Mouse (Mus musculus) liver, embryonic 14.5 days (tissue): ENCODE results near the gene Nfrkb. TPM values are rescaled to one million over a fixed set of nuclear protein-coding genes. Genes with fewer than 3 reads are reported as not detected.

Experiments used
- ATAC-seq: fragments of 200-750 bp; cut with Nextera tagmentation; 2 replicates; pipeline ENCODE4 v1.8.0; 2017; ENCODE audit warnings: moderate number of reproducible peaks, mild to moderate bottlenecking, moderate library complexity; ENCODE audit not compliant: insufficient read depth
- DNase-seq, 3 experiments: peaks; one replicate each; pipeline ENCODE4 v3.0.0-alpha.2; 2012 to 2013; ENCODE audit warnings: low read depth in 3 of 3, low spot score in 3 of 3
- H3K27ac ChIP-seq: fragments of 300-500 bp; sonication (generic); 2 replicates; pipeline ENCODE4 v1.5.1; 2014; ENCODE audit warnings: moderate library complexity, mild to moderate bottlenecking, control low read depth, inconsistent platforms
- H3K27me3 ChIP-seq: fragments of 300-500 bp; sonication (generic); 2 replicates; pipeline ENCODE4 v1.6.1; 2014; ENCODE audit warnings: mild to moderate bottlenecking, low read length, moderate library complexity; ENCODE audit not compliant: control insufficient read depth, insufficient read depth
- H3K36me3 ChIP-seq: fragments of 300-500 bp; sonication (generic); replicated peaks from 2 replicates; pipeline ENCODE4 v1.6.1; 2014; ENCODE audit warnings: low read depth; ENCODE audit not compliant: control insufficient read depth, insufficient read depth
- H3K4me1 ChIP-seq, 2 experiments: fragments of 200-500 bp in 1 of 2; fragments of 300-500 bp in 1 of 2; sonication (generic) in 1 of 2; replicated peaks; 2 replicates each; pipeline ENCODE4 v1.6.1; 2012 to 2014; ENCODE audit warnings: antibody characterized with exemption in 1 of 2, inconsistent platforms in 1 of 2, low read length in 1 of 2; ENCODE audit not compliant: control insufficient read depth in 2 of 2, insufficient read depth in 2 of 2
- H3K4me2 ChIP-seq: fragments of 300-500 bp; sonication (generic); 2 replicates; pipeline ENCODE4 v1.6.1; 2014; ENCODE audit warnings: low read depth, mild to moderate bottlenecking, control low read depth, moderate library complexity
- H3K4me3 ChIP-seq, 2 experiments: fragments of 200-500 bp in 1 of 2; fragments of 300-500 bp in 1 of 2; sonication (generic) in 1 of 2; 2 replicates each; pipeline ENCODE4 v1.5.1; 2012 to 2014; ENCODE audit warnings: low read depth in 2 of 2, low read length in 2 of 2, mild to moderate bottlenecking in 2 of 2, control low read depth in 1 of 2, inconsistent platforms in 1 of 2, moderate library complexity in 1 of 2; ENCODE audit not compliant: insufficient read depth in 1 of 2
- H3K9ac ChIP-seq: fragments of 300-500 bp; sonication (generic); replicated peaks from 2 replicates; pipeline ENCODE4 v1.6.1; 2014; ENCODE audit warnings: mild to moderate bottlenecking, control low read depth, moderate library complexity
- H3K9me3 ChIP-seq: fragments of 300-500 bp; sonication (generic); 2 replicates; pipeline ENCODE4 v1.6.1; 2016; ENCODE audit warnings: low read length, mixed read lengths; ENCODE audit not compliant: control insufficient read depth
- CTCF ChIP-seq: IDR thresholded peaks from 2 replicates; pipeline ENCODE4 v1.5.1; 2016; ENCODE audit warnings: antibody characterized with exemption, low read depth, control low read depth
- EP300 ChIP-seq: IDR thresholded peaks from 2 replicates; pipeline ENCODE4 v1.6.1; 2016; ENCODE audit warnings: antibody characterized with exemption, low read depth
- WGBS: fragments of 180-500 bp; shearing (Covaris S2); extraction: QIAGEN DNeasy Blood & Tissue Kit; methylation state at CpG from one replicate; pipeline ENCODE4 v1.1.7; 2014; ENCODE audit not compliant: insufficient replicate concordance; 5-methylcytosine and 5-hydroxymethylcytosine counted together
- polyA plus RNA-seq, 2 experiments: library from polyadenylated mRNA; depleted of rRNA in 1 of 2; stranded (reverse) in 1 of 2; unstranded in 1 of 2; fragments of >200 nt; fragmentation: Nextera tagmentation in 1 of 2; extraction: Ambion mirVana in 1 of 2; gene quantifications; 2 replicates each; pipeline versions ENCODE4 v1.2.1 to v1.2.3; 2012 to 2014

The Nfrkb gene
- polyA plus RNA-seq, 2 experiments, result 5.6 to 5.9 TPM

DNA sequence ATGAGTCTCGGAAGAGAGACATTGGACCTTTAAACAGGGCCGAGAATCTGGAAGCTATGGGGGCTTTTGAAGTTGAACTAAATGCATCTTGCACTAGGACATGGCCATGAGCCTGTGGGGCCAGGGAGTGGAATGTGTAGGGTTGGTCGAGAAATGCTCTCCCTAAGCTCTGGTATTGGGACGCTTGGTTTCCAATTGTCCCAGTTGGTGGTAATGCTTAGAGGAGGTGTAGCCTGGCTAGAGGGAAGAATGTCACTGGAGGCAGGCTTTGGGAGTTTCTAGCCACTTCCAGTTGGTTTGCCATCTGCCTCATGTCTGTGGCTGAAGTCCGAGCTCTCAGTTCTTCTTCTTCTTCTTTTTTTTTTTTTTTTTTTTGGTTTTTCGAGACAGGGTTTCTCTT is 53.3 kb downstream of the Nfrkb start:
- no peak for ATAC-seq
- Histone ChIP-seq H3K4me3 (no peak overlapping the region), H3K36me3 (no peaks in the 10 kb centered on the region), H3K4me2 (no peak overlapping the region), H3K27ac (no peak overlapping the region), H3K27me3 (no peaks in the 10 kb centered on the region), H3K4me1 (no peaks in the 10 kb centered on the region), H3K9ac (no peak overlapping the region), H3K9me3 (no peaks in the 10 kb centered on the region)
- TF ChIP-seq CTCF, result no peak
- no peak for DNase-seq
- 53% methylated on average over 5 of the region's 6 CpGs for WGBS

DNA sequence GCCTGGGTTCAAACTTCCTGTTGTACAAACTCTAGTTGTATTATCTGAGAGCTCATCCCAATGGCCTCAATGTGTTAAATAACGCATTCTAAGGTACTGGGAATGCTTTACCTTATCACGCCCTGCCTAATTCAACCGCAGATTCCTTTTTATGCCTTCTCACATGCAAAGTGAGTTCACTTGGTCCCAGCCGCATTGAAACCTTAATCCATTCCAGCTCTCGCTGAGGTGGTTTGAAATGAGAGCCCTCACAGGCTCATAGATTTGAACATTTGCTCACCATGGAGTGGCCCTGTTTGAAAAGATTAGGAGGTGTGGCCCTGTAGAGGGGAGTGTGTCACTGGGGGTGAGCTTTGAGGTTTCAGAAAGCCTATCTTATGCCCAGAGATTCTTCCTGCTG is 54.4 kb downstream of the Nfrkb start:
- ATAC-seq (no peak), DNase-seq (no peak)
- H3K27me3 ChIP-seq, result no peaks in the 10 kb centered on the region
- no peaks in the 10 kb centered on the region for H3K9me3 ChIP-seq
- no peaks in the 10 kb centered on the region for H3K36me3 ChIP-seq
- TF ChIP-seq CTCF (no peak), EP300 (no peak)
- no peak overlapping the region for H3K9ac ChIP-seq
- H3K4me1 ChIP-seq, result no peaks in the 10 kb centered on the region
- 75% methylated on average over 5 of the region's 5 CpGs for WGBS
- H3K4me3 ChIP-seq, result no peak overlapping the region
- no peak overlapping the region for H3K27ac ChIP-seq
- H3K4me2 ChIP-seq, result no peak overlapping the region

DNA sequence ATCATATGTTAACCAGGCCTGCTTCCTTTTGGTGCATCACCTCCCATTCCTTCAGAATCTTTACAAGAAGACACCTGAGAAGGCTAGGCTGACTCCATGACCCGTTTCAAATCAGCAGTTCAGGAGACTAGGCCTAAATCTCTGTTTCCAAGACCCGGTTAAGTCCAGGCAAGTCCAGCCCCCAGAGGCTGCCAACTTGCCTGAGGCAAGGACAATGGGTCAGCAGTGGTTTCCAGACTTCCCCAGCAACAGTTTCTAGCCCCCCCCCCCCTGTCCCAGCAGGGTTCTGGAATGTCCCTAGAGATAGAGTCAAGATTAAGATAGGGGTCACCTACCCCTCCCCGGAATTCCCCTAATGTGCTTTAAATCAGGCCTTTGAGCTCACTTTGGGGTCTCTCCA is 55.5 kb downstream of the Nfrkb start:
- TF ChIP-seq CTCF, result no peak
- TF ChIP-seq EP300, result no peak
- Histone ChIP-seq H3K4me1 (no peaks in the 10 kb centered on the region), H3K27me3 (no peaks in the 10 kb centered on the region), H3K4me3 (no peak overlapping the region), H3K9ac (no peak overlapping the region), H3K27ac (no peak overlapping the region), H3K36me3 (no peaks in the 10 kb centered on the region), H3K9me3 (no peaks in the 10 kb centered on the region), H3K4me2 (no peak overlapping the region)
- DNase-seq (no peak), ATAC-seq (no peak)
- 73% methylated on average over 3 of the region's 3 CpGs for WGBS

DNA sequence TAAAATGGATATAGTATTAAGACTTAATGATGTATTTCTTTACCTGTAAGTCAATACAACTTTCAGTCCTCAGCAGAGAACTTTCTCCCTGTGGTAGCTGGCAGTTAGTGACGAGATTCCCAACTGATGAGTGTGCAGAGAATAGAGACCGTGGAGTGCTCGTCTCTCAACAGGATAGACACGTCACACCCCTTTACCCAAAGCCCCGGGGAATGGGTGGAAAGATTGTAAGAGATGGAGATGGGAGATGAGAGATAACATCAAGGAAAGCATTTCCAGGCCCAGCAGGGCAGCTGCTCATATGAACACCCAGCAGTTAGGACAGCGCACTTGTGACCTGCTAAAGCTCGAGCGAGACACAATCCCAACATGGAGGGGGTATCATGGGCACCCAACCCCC is 58.2 kb downstream of the Nfrkb start:
- Histone ChIP-seq H3K27ac (no peak overlapping the region), H3K4me3 (no peak overlapping the region)
- WGBS, result 70% methylated on average over 8 of the region's 8 CpGs

DNA sequence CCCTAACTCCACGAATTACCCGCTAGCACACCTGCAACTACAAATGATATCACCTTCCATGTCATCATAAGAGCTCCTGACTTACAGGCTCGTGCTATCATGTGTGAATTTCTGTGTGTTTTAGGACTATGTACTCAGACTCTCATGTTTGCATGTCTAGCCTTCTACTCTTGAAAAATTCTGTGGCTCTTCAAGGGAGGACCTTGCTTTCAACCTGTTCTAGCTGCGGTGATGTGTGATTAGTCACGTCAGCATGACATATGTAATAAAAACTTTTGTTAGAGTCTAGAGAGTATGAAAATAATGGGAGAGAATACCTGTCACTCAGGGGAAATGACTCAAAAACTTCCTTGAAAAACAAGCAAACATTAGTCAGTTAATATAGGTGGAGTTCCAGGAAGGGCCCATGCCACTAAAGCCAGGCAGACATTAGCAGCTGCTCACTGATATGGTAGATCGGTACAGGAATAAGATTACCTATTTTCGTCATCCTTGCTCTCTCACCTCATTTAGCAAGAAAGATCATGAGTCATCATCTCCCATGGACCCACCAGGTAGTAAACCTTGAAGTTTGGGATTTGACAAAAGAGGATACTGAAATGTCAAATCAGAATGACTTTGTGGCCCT is 63.3 kb downstream of the Nfrkb start:
- DNase-seq (no peak), ATAC-seq (no peak)
- TF ChIP-seq EP300 (no peak), CTCF (no peak)
- H3K27me3 ChIP-seq, result no peaks in the 10 kb centered on the region
- WGBS, result 66% methylated on average over 7 of the region's 7 CpGs
- no peaks in the 10 kb centered on the region for H3K9me3 ChIP-seq
- no peak overlapping the region for H3K4me3 ChIP-seq
- no peak overlapping the region for H3K4me2 ChIP-seq
- H3K4me1 ChIP-seq, result no peaks in the 10 kb centered on the region
- no peaks in the 10 kb centered on the region for H3K36me3 ChIP-seq
- H3K27ac ChIP-seq, result no peak overlapping the region
- H3K9ac ChIP-seq, result no peak overlapping the region

More for the DNA sequence above, 58.2 kb downstream of the Nfrkb start:
- Histone ChIP-seq H3K9ac (no peak overlapping the region), H3K27me3 (no peaks in the 10 kb centered on the region), H3K4me1 (no peaks in the 10 kb centered on the region), H3K4me2 (no peak overlapping the region), H3K9me3 (no peaks in the 10 kb centered on the region), H3K36me3 (no peaks in the 10 kb centered on the region)
- TF ChIP-seq CTCF (no peak), EP300 (no peak)
- DNase-seq (no peak), ATAC-seq (no peak)
